Mouse (Mus musculus) thymus, adult 2 months (tissue): ENCODE data around the gene Eif6. TPM values are rescaled to one million over a fixed set of nuclear protein-coding genes. Genes with fewer than 3 reads are reported as not detected.
A peak's percentile ranks its signal among the peaks of the same experiment; 100 is the strongest.

Source experiments
- DNase-seq: peaks from one replicate; pipeline ENCODE4 v3.0.0; 2021
- H3K27ac ChIP-seq: fragments of 200-500 bp; 2 replicates; pipeline ENCODE4 v1.5.1; 2012; ENCODE audit warnings: low read length, control low read depth; ENCODE audit not compliant: control insufficient read depth, insufficient read depth
- H3K27me3 ChIP-seq: fragments of 200-500 bp; 2 replicates; pipeline ENCODE4 v1.6.1; 2012; ENCODE audit warnings: mild to moderate bottlenecking, low read length, moderate library complexity, mixed read lengths; ENCODE audit not compliant: control insufficient read depth, insufficient read depth
- H3K36me3 ChIP-seq: fragments of 200-500 bp; 2 replicates; pipeline ENCODE4 v1.6.1; 2012; ENCODE audit warnings: mild to moderate bottlenecking, low read length, moderate library complexity; ENCODE audit not compliant: control insufficient read depth, insufficient read depth
- H3K4me1 ChIP-seq: fragments of 200-500 bp; replicated peaks from 2 replicates; pipeline ENCODE4 v1.6.1; 2012; ENCODE audit warnings: low read length; ENCODE audit not compliant: control insufficient read depth, insufficient read depth
- H3K4me3 ChIP-seq: fragments of 200-500 bp; 2 replicates; pipeline ENCODE4 v1.5.1; 2012; ENCODE audit warnings: mild to moderate bottlenecking, low read length, control low read depth, moderate library complexity; ENCODE audit not compliant: control insufficient read depth, insufficient read depth
- CTCF ChIP-seq: fragments of 200-500 bp; IDR thresholded peaks from 2 replicates; pipeline ENCODE4 v1.5.1; 2012; ENCODE audit warnings: mild to moderate bottlenecking, control low read depth, low read length, moderate library complexity, borderline replicate concordance; ENCODE audit not compliant: control insufficient read depth, poor library complexity, insufficient read depth; ENCODE audit errors: extremely low read depth
- POLR2A ChIP-seq: fragments of 200-500 bp; IDR thresholded peaks from 2 replicates; pipeline ENCODE4 v1.6.1; 2012; ENCODE audit warnings: mild to moderate bottlenecking, low read length, control low read depth, moderate library complexity; ENCODE audit not compliant: control insufficient read depth, poor library complexity, insufficient read depth; ENCODE audit errors: extremely low read depth
- WGBS: fragments of 180-500 bp; shearing (Covaris S2); methylation state at CpG from one replicate; pipeline ENCODE4 v1.1.7; 2018; 5-methylcytosine and 5-hydroxymethylcytosine counted together
- polyA plus RNA-seq: library from polyadenylated mRNA; depleted of rRNA; stranded (reverse); fragments of >200 nt; gene quantifications from 2 replicates; pipeline ENCODE4 v1.2.3, GENCODE M21; 2012

Gene Eif6
- polyA plus RNA-seq, 1 experiment: 174 TPM

GRCm38 (mm10) chr2:155779506-155779905 is 47.2 kb downstream of the Eif6 start:
- H3K27me3 ChIP-seq: peaks cover 17% of the 10 kb centered on the region
- WGBS: 85% methylated on average over 3 of the region's 3 CpGs
- TF ChIP-seq POLR2A (no peak), CTCF (no peak)
- no peak overlapping the region for H3K4me3 ChIP-seq
- DNase-seq: no peak
- H3K4me1 ChIP-seq: peaks cover 5% of the 10 kb centered on the region; the same call in 1 of the 2 replicates
- no peaks in the 10 kb centered on the region for H3K36me3 ChIP-seq
- no peak overlapping the region for H3K27ac ChIP-seq

DNA sequence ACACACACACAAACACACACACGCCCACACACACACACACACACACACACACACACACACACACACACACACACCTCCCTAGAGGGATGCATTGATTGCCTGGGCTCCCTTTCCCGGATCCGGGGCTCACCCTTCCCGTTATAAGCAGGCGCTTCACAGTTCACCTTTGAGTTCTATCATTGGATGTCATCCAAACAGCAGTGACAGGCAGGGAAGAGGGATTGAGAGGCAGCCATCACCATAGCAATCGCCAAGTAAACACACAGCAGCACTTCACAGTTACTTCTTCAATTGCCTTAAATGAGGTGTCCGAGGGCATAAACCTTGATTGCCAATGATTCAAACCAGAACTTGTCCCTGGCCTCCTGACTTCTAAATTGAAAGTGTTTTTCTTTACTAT is 47.7 kb downstream of the Eif6 start:
- no peak for DNase-seq
- Histone ChIP-seq H3K36me3 (no peaks in the 10 kb centered on the region), H3K27ac (no peak overlapping the region), H3K4me1 (peaks cover 5% of the 10 kb centered on the region; the same call in 1 of the 2 replicates), H3K4me3 (no peak overlapping the region), H3K27me3 (peaks cover 17% of the 10 kb centered on the region)
- 49% methylated on average over 7 of the region's 7 CpGs for WGBS
- TF ChIP-seq CTCF (no peak), POLR2A (no peak)

- Histone ChIP-seq H3K4me3 (no peak overlapping the region), H3K4me1 (peaks cover 5% of the 10 kb centered on the region; the same call in 1 of the 2 replicates), H3K27ac (no peak overlapping the region), H3K27me3 (peaks cover 20% of the 10 kb centered on the region), H3K36me3 (no peaks in the 10 kb centered on the region)
- TF ChIP-seq POLR2A (no peak), CTCF (no peak)
- WGBS: 80% methylated on average over 6 of the region's 6 CpGs
- no peak for DNase-seq
Measured at GRCm38 (mm10) chr2:155778004-155778403, 48.7 kb downstream of the Eif6 start.

GRCm38 (mm10) chr2:155777688-155777985 is 49.1 kb downstream of the Eif6 start:
- WGBS: 87% methylated on average over 4 of the region's 4 CpGs
- H3K27ac ChIP-seq: no peak overlapping the region
- peaks cover 5% of the 10 kb centered on the region; the same call in 1 of the 2 replicates for H3K4me1 ChIP-seq
- no peak overlapping the region for H3K4me3 ChIP-seq
- peaks cover 20% of the 10 kb centered on the region for H3K27me3 ChIP-seq
- no peaks in the 10 kb centered on the region for H3K36me3 ChIP-seq
- no peak for DNase-seq
- TF ChIP-seq POLR2A (no peak), CTCF (no peak)

DNA sequence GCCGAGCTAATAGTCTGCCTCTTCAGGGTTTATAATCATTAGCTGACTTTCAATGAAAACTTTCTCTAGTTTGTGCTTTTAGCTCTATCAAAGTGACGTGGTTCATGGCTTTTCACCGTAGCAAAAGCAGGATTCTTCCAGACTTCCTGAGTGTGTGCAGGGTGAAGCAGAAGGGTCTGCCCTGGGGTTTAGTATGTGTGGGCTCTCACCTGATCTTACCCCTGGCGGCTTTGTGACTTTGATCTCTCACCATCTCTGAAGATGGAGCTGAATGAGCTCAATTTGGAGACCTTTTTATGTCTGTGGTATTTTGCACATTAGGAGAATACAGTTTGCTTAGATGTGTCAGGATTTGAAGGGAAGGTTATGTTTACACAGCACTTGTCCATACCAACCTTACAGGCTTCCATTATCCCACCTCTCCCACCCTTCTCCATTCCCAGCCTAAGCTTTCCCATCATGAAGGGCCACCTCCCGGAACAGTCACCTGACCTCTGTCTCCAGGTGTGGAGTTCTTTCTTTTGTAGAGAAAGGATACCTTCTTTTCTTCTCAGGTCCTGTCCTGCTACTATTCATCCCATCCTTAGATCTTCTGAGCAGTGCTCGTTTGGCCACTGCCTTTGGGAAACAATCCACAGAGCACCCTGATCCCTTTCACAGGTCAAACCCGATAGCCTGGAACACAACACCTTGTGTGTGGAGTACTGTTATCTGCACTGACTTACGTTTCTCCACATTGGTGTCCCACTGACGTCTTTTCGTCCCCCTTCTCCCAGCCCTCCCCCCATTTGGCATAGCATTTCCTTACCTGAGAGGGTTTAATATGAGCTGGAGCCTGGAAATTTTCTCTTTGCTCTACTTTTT is 49.7 kb downstream of the Eif6 start:
- Histone ChIP-seq H3K4me1 (peaks cover 5% of the 10 kb centered on the region; the same call in 1 of the 2 replicates), H3K27me3 (peaks cover 20% of the 10 kb centered on the region), H3K27ac (no peak overlapping the region), H3K36me3 (no peaks in the 10 kb centered on the region), H3K4me3 (no peak overlapping the region)
- TF ChIP-seq POLR2A (no peak), CTCF (no peak)
- WGBS: 74% methylated on average over 10 of the region's 10 CpGs
- DNase-seq: no peak

DNA sequence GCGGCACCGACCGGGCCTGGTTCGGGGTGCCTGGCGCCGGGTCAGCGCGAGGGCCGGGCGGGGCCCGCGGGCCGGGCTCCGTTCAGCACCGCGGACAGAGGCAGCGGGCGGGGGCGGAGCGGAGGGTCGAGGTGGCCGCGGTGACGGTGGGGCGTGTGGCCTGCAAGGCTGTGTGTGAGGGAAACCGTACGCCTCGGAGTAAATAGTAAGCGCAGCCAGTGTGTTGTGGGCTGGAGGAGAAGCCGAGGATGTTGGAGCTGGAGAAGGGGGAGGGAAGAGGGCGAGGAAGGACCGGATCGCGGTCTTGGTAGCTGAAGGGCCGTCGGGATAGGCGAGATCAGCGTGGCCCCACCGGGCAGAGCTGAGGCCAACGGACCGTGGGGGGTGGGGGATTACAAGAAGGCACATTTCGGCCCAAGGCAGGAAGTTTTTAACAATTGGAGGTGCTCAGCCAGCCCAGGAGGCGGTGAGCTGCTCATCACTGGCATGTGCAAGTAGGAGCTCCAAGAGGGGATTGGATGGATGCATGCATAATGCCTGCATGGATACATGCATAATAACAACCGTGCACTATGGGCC is 51.0 kb downstream of the Eif6 start:
- 6% methylated on average over 44 of the region's 44 CpGs for WGBS
- peaks cover 5% of the 10 kb centered on the region; the same call in 1 of the 2 replicates for H3K4me1 ChIP-seq
- TF ChIP-seq POLR2A (no peak), CTCF (no peak)
- peak; percentile 56 for DNase-seq
- H3K4me3 ChIP-seq: no peak overlapping the region
- H3K27me3 ChIP-seq: peaks cover 20% of the 10 kb centered on the region
- no peaks in the 10 kb centered on the region for H3K36me3 ChIP-seq
- no peak overlapping the region for H3K27ac ChIP-seq
